Mouse (Mus musculus) G1E (cell line): ENCODE measurements around the gene Abat.

Source experiments
- CTCF ChIP-seq: IDR thresholded peaks from 2 replicates; pipeline ENCODE4 v1.5.1; 2012; ENCODE audit warnings: low read depth, low read length, inconsistent platforms, mixed read lengths
- GATA1 ChIP-seq: IDR thresholded peaks from 2 replicates; pipeline ENCODE4 v1.6.1; 2012; ENCODE audit warnings: borderline replicate concordance, low read length, inconsistent platforms, mixed read lengths
- TAL1 ChIP-seq: conservative IDR thresholded peaks from 2 replicates; pipeline ENCODE4 v1.6.1; 2012; ENCODE audit warnings: low read depth, low read length, inconsistent platforms, mixed read lengths

DNA sequence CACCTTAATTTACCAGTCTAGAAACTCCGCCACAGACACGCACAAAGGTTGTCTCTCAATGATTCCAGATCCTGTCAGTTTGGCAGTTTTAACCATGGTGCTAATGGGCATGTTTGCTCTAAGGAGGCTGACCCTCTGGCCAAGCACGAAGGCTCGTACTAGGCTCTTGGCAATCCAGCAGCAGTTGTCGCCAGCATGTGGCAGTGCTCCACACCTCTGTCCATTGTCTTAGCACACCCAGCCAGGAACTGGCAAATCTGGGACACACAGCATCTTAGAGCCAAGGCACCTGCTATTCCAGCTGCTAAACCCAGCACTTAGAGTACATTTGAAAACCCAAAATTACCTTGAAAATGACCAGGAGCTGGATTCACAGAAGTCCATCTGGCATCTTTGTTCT is 23.9 kb upstream of the Abat start:
- TF ChIP-seq GATA1 (no peak), TAL1 (no peak), CTCF (no peak)
